Mouse (Mus musculus): Measurements from ENCODE around the gene Rpl35.
A peak's percentile ranks its signal among the peaks of the same experiment; 100 is the strongest.
"Not testable (repeated sequence)": the region's sequence is repeated elsewhere in the genome, so short reads cannot be mapped to it uniquely, and the experiment has no call there.

Rpl35 gene

GRCm38 (mm10) chr2:39005574-39006079 is at the start of gene Rpl35:
Gene Rpl35, minus strand, starts transcription at chr2:39005624.
- DNase-seq (ENCODE audit: low read depth, low spot score) = peak; percentile 58

GRCm38 (mm10) chr2:39048515-39048914 is 43.1 kb upstream of the Rpl35 start:
- no peak for DNase-seq (ENCODE audit: low read depth, low spot score)

GRCm38 (mm10) chr2:39040215-39040614 is 34.8 kb upstream of the Rpl35 start:
- DNase-seq (ENCODE audit: low read depth, low spot score) = no peak

GRCm38 (mm10) chr2:39031611-39032010 is 26.2 kb upstream of the Rpl35 start:
- peak; percentile 71 for DNase-seq (ENCODE audit: low read depth, low spot score)

GRCm38 (mm10) chr2:39020004-39020403 is 14.6 kb upstream of the Rpl35 start:
- DNase-seq (ENCODE audit: low read depth, low spot score) = no peak

GRCm38 (mm10) chr2:39016581-39016980 is 11.2 kb upstream of the Rpl35 start:
- no peak for DNase-seq (ENCODE audit: low read depth, low spot score)

GRCm38 (mm10) chr2:39012768-39013279 is 7.4 kb upstream of the Rpl35 start:
- DNase-seq (ENCODE audit: low read depth, low spot score) = no peak

- no peak for DNase-seq (ENCODE audit: low read depth, low spot score)
Measured at GRCm38 (mm10) chr2:39011971-39012370, 6.5 kb upstream of the Rpl35 start.

GRCm38 (mm10) chr2:39011264-39011663 is 5.8 kb upstream of the Rpl35 start:
- peak; percentile 60 for DNase-seq (ENCODE audit: low read depth, low spot score)

- DNase-seq (ENCODE audit: low read depth, low spot score) = not testable (repeated sequence)
Measured at GRCm38 (mm10) chr2:39010144-39010543, 4.7 kb upstream of the Rpl35 start.

- DNase-seq (ENCODE audit: low read depth, low spot score) = peak; percentile 74
Measured at GRCm38 (mm10) chr2:39008954-39009365, 3.5 kb upstream of the Rpl35 start.

GRCm38 (mm10) chr2:39008350-39008851 is 3.0 kb upstream of the Rpl35 start:
- DNase-seq (ENCODE audit: low read depth, low spot score) = peak; percentile 49

- DNase-seq (ENCODE audit: low read depth, low spot score) = peak; percentile 97
Measured at GRCm38 (mm10) chr2:39007865-39008264, 2.4 kb upstream of the Rpl35 start.

- no peak for DNase-seq (ENCODE audit: low read depth, low spot score)
Measured at GRCm38 (mm10) chr2:39006149-39006730, 816 bp upstream of the Rpl35 start.

- peak; percentile 97 for DNase-seq (ENCODE audit: low read depth, low spot score)
Measured at GRCm38 (mm10) chr2:39004880-39005435, 466 bp downstream of the Rpl35 start, which contains the start of gene Arpc5l. Gene Arpc5l, plus strand, starts transcription at chr2:39005348.

GRCm38 (mm10) chr2:39004372-39004771 is 1.1 kb downstream of the Rpl35 start:
- peak; percentile 42 for DNase-seq (ENCODE audit: low read depth, low spot score)

GRCm38 (mm10) chr2:39003512-39003911 is 1.9 kb downstream of the Rpl35 start:
- DNase-seq (ENCODE audit: low read depth, low spot score) = no peak

- DNase-seq (ENCODE audit: low read depth, low spot score) = no peak
Measured at GRCm38 (mm10) chr2:39003106-39003505, 2.3 kb downstream of the Rpl35 start.

- DNase-seq (ENCODE audit: low read depth, low spot score) = no peak
Measured at GRCm38 (mm10) chr2:39001866-39002265, 3.6 kb downstream of the Rpl35 start.

GRCm38 (mm10) chr2:39000587-39000919 is 4.9 kb downstream of the Rpl35 start:
- no peak for DNase-seq (ENCODE audit: low read depth, low spot score)

GRCm38 (mm10) chr2:38999910-39000586 is 5.4 kb downstream of the Rpl35 start:
- no peak for DNase-seq (ENCODE audit: low read depth, low spot score)

GRCm38 (mm10) chr2:38999381-38999780 is 6.0 kb downstream of the Rpl35 start:
- no peak for DNase-seq (ENCODE audit: low read depth, low spot score)
